Mouse (Mus musculus) C2C12 (cell line): Measurements from ENCODE around the gene Apoc4.

Experiments used
- CTCF ChIP-seq: IDR thresholded peaks from one replicate; pipeline ENCODE4 v1.5.1; 2011; ENCODE audit not compliant: control insufficient read depth, insufficient read depth, insufficient read length
- MYOD1 ChIP-seq: IDR thresholded peaks from one replicate; pipeline ENCODE4 v1.6.1; 2011; ENCODE audit warnings: low read depth; ENCODE audit not compliant: control insufficient read depth, insufficient read length

DNA sequence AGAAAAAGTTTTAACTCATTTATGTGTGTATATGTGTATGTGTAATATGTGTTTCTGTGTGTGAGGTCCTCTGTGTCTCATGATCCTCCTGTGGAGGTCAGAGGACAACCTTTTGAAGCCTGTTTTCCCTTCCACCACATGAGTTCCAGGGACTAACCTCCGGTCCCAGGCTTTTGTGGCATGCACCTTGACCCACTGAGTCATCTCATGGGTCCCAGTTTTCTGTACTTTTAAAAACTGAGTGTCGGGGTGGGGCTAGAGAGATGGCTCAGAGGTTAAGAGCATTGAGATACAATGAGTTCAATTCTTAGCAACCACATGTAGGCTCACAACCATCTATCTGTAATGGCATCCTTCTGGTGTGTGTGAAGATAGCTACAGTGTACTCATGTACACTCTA, 577 bp downstream of the Apoc4 start:
- TF ChIP-seq CTCF (no peak), MYOD1 (no peak)
